Mouse (Mus musculus): ENCODE data around the gene Gm45785. TPM values are rescaled to one million over a fixed set of nuclear protein-coding genes. Genes with fewer than 3 reads are reported as not detected.

The Gm45785 gene
- not detected in 2 replicates for polyA plus RNA-seq (2014; fragmentation: Nextera tagmentation; extraction: Ambion mirVana)

- H3K9me3 ChIP-seq (ENCODE audit: control insufficient read depth, low read length), result no peaks in the 10 kb centered on the region
- peak; percentile 60 for ATAC-seq (ENCODE audit: insufficient number of reproducible peaks, insufficient read depth, low FRiP score, low read depth)
- H3K27ac ChIP-seq (replicated peaks in 1 of 2; ENCODE audit: control insufficient read depth in 1 of 2, insufficient read depth in 1 of 2, low read depth in 2 of 2, low read length in 2 of 2), result peak within 1 kb of the TSS; percentile 84 to 91
- H3K4me3 ChIP-seq (ENCODE audit: control insufficient read depth in 1 of 2, insufficient read depth in 1 of 2, low read depth in 1 of 2, low read length in 2 of 2), result peak within 1 kb of the TSS; percentile 78 to 86
- H3K4me1 ChIP-seq (ENCODE audit: control insufficient read depth in 2 of 2, insufficient read depth in 2 of 2, low read length in 2 of 2), result peaks cover 11 to 21% of the 10 kb centered on the region in 2 experiments
- peaks cover 60% of the 10 kb centered on the region for H3K36me3 ChIP-seq (ENCODE audit: control insufficient read depth, insufficient read depth, low read length)
- H3K9ac ChIP-seq (ENCODE audit: low read length), result peak within 1 kb of the TSS; percentile 93
- H3K27me3 ChIP-seq (ENCODE audit: control insufficient read depth, insufficient read depth, low read length), result no peaks in the 10 kb centered on the region
- WGBS, result under 1% methylated on average over 51 of the region's 51 CpGs
- peak within 1 kb of the TSS; percentile 83 for H3K4me2 ChIP-seq (ENCODE audit: low read length)
These were observed at the start of gene Gm45785 for GRCm38 (mm10) chr7:140855860-140856784. Gene Gm45785 (minus strand): TSS chr7:140856331.

- Histone ChIP-seq H3K9ac (ENCODE audit: low read length) (no peak overlapping the region), H3K4me1 (ENCODE audit: control insufficient read depth in 2 of 2, insufficient read depth in 2 of 2, low read length in 2 of 2) (peaks cover 4 to 6% of the 10 kb centered on the region in 2 experiments), H3K27me3 (ENCODE audit: control insufficient read depth, insufficient read depth, low read length) (no peaks in the 10 kb centered on the region), H3K27ac (replicated peaks in 1 of 2; ENCODE audit: control insufficient read depth in 1 of 2, insufficient read depth in 1 of 2, low read depth in 2 of 2, low read length in 2 of 2) (no peak overlapping the region), H3K4me3 (ENCODE audit: control insufficient read depth in 1 of 2, insufficient read depth in 1 of 2, low read depth in 1 of 2, low read length in 2 of 2) (no peak overlapping the region), H3K36me3 (ENCODE audit: control insufficient read depth, insufficient read depth, low read length) (no peaks in the 10 kb centered on the region), H3K4me2 (ENCODE audit: low read length) (no peak overlapping the region), H3K9me3 (ENCODE audit: control insufficient read depth, low read length) (no peaks in the 10 kb centered on the region)
- WGBS, result 24% methylated on average over 2 of the region's 2 CpGs
- no peak for ATAC-seq (ENCODE audit: insufficient number of reproducible peaks, insufficient read depth, low FRiP score, low read depth)
These were observed 49.5 kb upstream of the Gm45785 start for GRCm38 (mm10) chr7:140905642-140906081.

GRCm38 (mm10) chr7:140903212-140903611, 47.1 kb upstream of the Gm45785 start:
- Histone ChIP-seq H3K9me3 (ENCODE audit: control insufficient read depth, low read length) (no peaks in the 10 kb centered on the region), H3K4me3 (ENCODE audit: control insufficient read depth in 1 of 2, insufficient read depth in 1 of 2, low read depth in 1 of 2, low read length in 2 of 2) (no peak overlapping the region), H3K4me1 (ENCODE audit: control insufficient read depth in 2 of 2, insufficient read depth in 2 of 2, low read length in 2 of 2) (peaks cover 6 to 8% of the 10 kb centered on the region in 2 experiments), H3K27me3 (ENCODE audit: control insufficient read depth, insufficient read depth, low read length) (no peaks in the 10 kb centered on the region), H3K4me2 (ENCODE audit: low read length) (no peak overlapping the region), H3K9ac (ENCODE audit: low read length) (no peak overlapping the region), H3K27ac (replicated peaks in 1 of 2; ENCODE audit: control insufficient read depth in 1 of 2, insufficient read depth in 1 of 2, low read depth in 2 of 2, low read length in 2 of 2) (no peak overlapping the region), H3K36me3 (ENCODE audit: control insufficient read depth, insufficient read depth, low read length) (peaks cover 13% of the 10 kb centered on the region)
- WGBS, result 24% methylated on average over 13 of the region's 13 CpGs
- no peak for ATAC-seq (ENCODE audit: insufficient number of reproducible peaks, insufficient read depth, low FRiP score, low read depth)

- Histone ChIP-seq H3K9ac (ENCODE audit: low read length) (no peak overlapping the region), H3K4me3 (ENCODE audit: control insufficient read depth in 1 of 2, insufficient read depth in 1 of 2, low read depth in 1 of 2, low read length in 2 of 2) (no peak overlapping the region), H3K4me1 (ENCODE audit: control insufficient read depth in 2 of 2, insufficient read depth in 2 of 2, low read length in 2 of 2) (peaks cover 6 to 8% of the 10 kb centered on the region in 2 experiments), H3K9me3 (ENCODE audit: control insufficient read depth, low read length) (no peaks in the 10 kb centered on the region), H3K36me3 (ENCODE audit: control insufficient read depth, insufficient read depth, low read length) (peaks cover 23% of the 10 kb centered on the region), H3K27me3 (ENCODE audit: control insufficient read depth, insufficient read depth, low read length) (no peaks in the 10 kb centered on the region), H3K27ac (replicated peaks in 1 of 2; ENCODE audit: control insufficient read depth in 1 of 2, insufficient read depth in 1 of 2, low read depth in 2 of 2, low read length in 2 of 2) (no peak overlapping the region), H3K4me2 (ENCODE audit: low read length) (no peak overlapping the region)
- 82% methylated on average over 15 of the region's 15 CpGs for WGBS
- no peak for ATAC-seq (ENCODE audit: insufficient number of reproducible peaks, insufficient read depth, low FRiP score, low read depth)
These were observed 46.1 kb upstream of the Gm45785 start for GRCm38 (mm10) chr7:140902036-140902875.

- Histone ChIP-seq H3K36me3 (ENCODE audit: control insufficient read depth, insufficient read depth, low read length) (peaks cover 42% of the 10 kb centered on the region), H3K4me2 (ENCODE audit: low read length) (peak within 1 kb of the TSS; percentile 68), H3K4me3 (ENCODE audit: control insufficient read depth in 1 of 2, insufficient read depth in 1 of 2, low read depth in 1 of 2, low read length in 2 of 2) (peak within 1 kb of the TSS; percentile 29 to 41), H3K4me1 (ENCODE audit: control insufficient read depth in 2 of 2, insufficient read depth in 2 of 2, low read length in 2 of 2) (peaks cover 6 to 8% of the 10 kb centered on the region in 2 experiments), H3K9me3 (ENCODE audit: control insufficient read depth, low read length) (no peaks in the 10 kb centered on the region), H3K27me3 (ENCODE audit: control insufficient read depth, insufficient read depth, low read length) (no peaks in the 10 kb centered on the region), H3K9ac (ENCODE audit: low read length) (peak within 1 kb of the TSS; percentile 75), H3K27ac (replicated peaks in 1 of 2; ENCODE audit: control insufficient read depth in 1 of 2, insufficient read depth in 1 of 2, low read depth in 2 of 2, low read length in 2 of 2) (peak within 1 kb of the TSS; percentile 67 to 89)
- WGBS, result 35% methylated on average over 10 of the region's 10 CpGs
- peak; percentile 68 for ATAC-seq (ENCODE audit: insufficient number of reproducible peaks, insufficient read depth, low FRiP score, low read depth)
These were observed 44.1 kb upstream of the Gm45785 start, which contains the start of gene Cox8b for GRCm38 (mm10) chr7:140900220-140900619. Gene Cox8b (minus strand): TSS chr7:140900446.

GRCm38 (mm10) chr7:140899121-140899520, 43.0 kb upstream of the Gm45785 start:
- peak overlapping the region in 1 of 2 experiments; percentile 41; a peak in 2 of 4 replicates for H3K4me3 ChIP-seq (ENCODE audit: control insufficient read depth in 1 of 2, insufficient read depth in 1 of 2, low read depth in 1 of 2, low read length in 2 of 2)
- H3K9ac ChIP-seq (ENCODE audit: low read length), result peak overlapping the region; percentile 75
- H3K9me3 ChIP-seq (ENCODE audit: control insufficient read depth, low read length), result no peaks in the 10 kb centered on the region
- peak overlapping the region in 1 of 2 experiments; percentile 89; a peak in 1 of 4 replicates for H3K27ac ChIP-seq (replicated peaks in 1 of 2; ENCODE audit: control insufficient read depth in 1 of 2, insufficient read depth in 1 of 2, low read depth in 2 of 2, low read length in 2 of 2)
- H3K4me2 ChIP-seq (ENCODE audit: low read length), result peak overlapping the region; percentile 68
- ATAC-seq (ENCODE audit: insufficient number of reproducible peaks, insufficient read depth, low FRiP score, low read depth), result no peak
- WGBS, result 76% methylated on average over 3 of the region's 3 CpGs
- peaks cover 52% of the 10 kb centered on the region for H3K36me3 ChIP-seq (ENCODE audit: control insufficient read depth, insufficient read depth, low read length)
- peaks cover 6 to 8% of the 10 kb centered on the region in 2 experiments for H3K4me1 ChIP-seq (ENCODE audit: control insufficient read depth in 2 of 2, insufficient read depth in 2 of 2, low read length in 2 of 2)
- H3K27me3 ChIP-seq (ENCODE audit: control insufficient read depth, insufficient read depth, low read length), result no peaks in the 10 kb centered on the region

GRCm38 (mm10) chr7:140897863-140898262, 41.7 kb upstream of the Gm45785 start:
- peaks cover 64% of the 10 kb centered on the region for H3K36me3 ChIP-seq (ENCODE audit: control insufficient read depth, insufficient read depth, low read length)

More at GRCm38 (mm10) chr7:140897863-140898262, 41.7 kb upstream of the Gm45785 start:
- peaks cover 6 to 8% of the 10 kb centered on the region in 2 experiments for H3K4me1 ChIP-seq (ENCODE audit: control insufficient read depth in 2 of 2, insufficient read depth in 2 of 2, low read length in 2 of 2)
- H3K9me3 ChIP-seq (ENCODE audit: control insufficient read depth, low read length), result no peaks in the 10 kb centered on the region
- WGBS, result 78% methylated on average over 7 of the region's 7 CpGs
- no peak overlapping the region for H3K9ac ChIP-seq (ENCODE audit: low read length)
- no peak for ATAC-seq (ENCODE audit: insufficient number of reproducible peaks, insufficient read depth, low FRiP score, low read depth)
- H3K27me3 ChIP-seq (ENCODE audit: control insufficient read depth, insufficient read depth, low read length), result no peaks in the 10 kb centered on the region
- no peak overlapping the region for H3K27ac ChIP-seq (replicated peaks in 1 of 2; ENCODE audit: control insufficient read depth in 1 of 2, insufficient read depth in 1 of 2, low read depth in 2 of 2, low read length in 2 of 2)
- H3K4me3 ChIP-seq (ENCODE audit: control insufficient read depth in 1 of 2, insufficient read depth in 1 of 2, low read depth in 1 of 2, low read length in 2 of 2), result no peak overlapping the region
- no peak overlapping the region for H3K4me2 ChIP-seq (ENCODE audit: low read length)

All from heart, embryonic 14.5 days (tissue).